Mouse (Mus musculus): ENCODE measurements around the gene Hdac9. TPM values are rescaled to one million over a fixed set of nuclear protein-coding genes. Genes with fewer than 3 reads are reported as not detected.

The Hdac9 gene
- polyA plus RNA-seq, 1 experiment = 7.6 TPM

- 69% methylated on average over 5 of the region's 5 CpGs for WGBS
- no peak for TF ChIP-seq POLR2A (IDR thresholded peaks at IDR 0.05; ENCODE audit: borderline replicate concordance, control insufficient read depth, low read depth, low read length)
- no peak for TF ChIP-seq CTCF (IDR thresholded peaks at IDR 0.05; ENCODE audit: control insufficient read depth, insufficient read depth, low read length)
- Histone ChIP-seq H3K27ac (ENCODE audit: control insufficient read depth, insufficient read depth, low read depth, low read length, poor library complexity) (no peak overlapping the region), H3K4me3 (replicated peaks; ENCODE audit: control insufficient read depth, low read depth, low read length) (no peak overlapping the region), H3K4me1 (ENCODE audit: control insufficient read depth, insufficient read depth, low read length) (no peaks in the 10 kb centered on the region)
Measured at GRCm38 (mm10) chr12:34894867-34895266, 22.0 kb downstream of the Hdac9 start.

GRCm38 (mm10) chr12:34888694-34889093 is 28.2 kb downstream of the Hdac9 start:
- WGBS = 63% methylated on average over 4 of the region's 4 CpGs
- TF ChIP-seq CTCF (IDR thresholded peaks at IDR 0.05; ENCODE audit: control insufficient read depth, insufficient read depth, low read length) = no peak
- no peak for TF ChIP-seq POLR2A (IDR thresholded peaks at IDR 0.05; ENCODE audit: borderline replicate concordance, control insufficient read depth, low read depth, low read length)
- Histone ChIP-seq H3K27ac (ENCODE audit: control insufficient read depth, insufficient read depth, low read depth, low read length, poor library complexity) (no peak overlapping the region), H3K4me1 (ENCODE audit: control insufficient read depth, insufficient read depth, low read length) (no peaks in the 10 kb centered on the region; the same call in 1 of the 2 replicates), H3K4me3 (replicated peaks; ENCODE audit: control insufficient read depth, low read depth, low read length) (no peak overlapping the region)

GRCm38 (mm10) chr12:34874926-34875325 is 42.0 kb downstream of the Hdac9 start:
- H3K4me1 ChIP-seq (ENCODE audit: control insufficient read depth, insufficient read depth, low read length) = no peaks in the 10 kb centered on the region; the same call in 1 of the 2 replicates
- no peak for TF ChIP-seq POLR2A (IDR thresholded peaks at IDR 0.05; ENCODE audit: borderline replicate concordance, control insufficient read depth, low read depth, low read length)
- no peak for TF ChIP-seq CTCF (IDR thresholded peaks at IDR 0.05; ENCODE audit: control insufficient read depth, insufficient read depth, low read length)
- WGBS = 83% methylated on average over 2 of the region's 2 CpGs
- H3K4me3 ChIP-seq (replicated peaks; ENCODE audit: control insufficient read depth, low read depth, low read length) = no peak overlapping the region
- no peak overlapping the region for H3K27ac ChIP-seq (ENCODE audit: control insufficient read depth, insufficient read depth, low read depth, low read length, poor library complexity)

GRCm38 (mm10) chr12:34871028-34871427 is 45.9 kb downstream of the Hdac9 start:
- no peaks in the 10 kb centered on the region; the same call in 1 of the 2 replicates for H3K4me1 ChIP-seq (ENCODE audit: control insufficient read depth, insufficient read depth, low read length)
- no peak overlapping the region for H3K27ac ChIP-seq (ENCODE audit: control insufficient read depth, insufficient read depth, low read depth, low read length, poor library complexity)
- no peak for TF ChIP-seq CTCF (IDR thresholded peaks at IDR 0.05; ENCODE audit: control insufficient read depth, insufficient read depth, low read length)
- no peak for TF ChIP-seq POLR2A (IDR thresholded peaks at IDR 0.05; ENCODE audit: borderline replicate concordance, control insufficient read depth, low read depth, low read length)
- H3K4me3 ChIP-seq (replicated peaks; ENCODE audit: control insufficient read depth, low read depth, low read length) = no peak overlapping the region
- 82% methylated on average over 7 of the region's 7 CpGs for WGBS

GRCm38 (mm10) chr12:34841196-34841595 is 75.7 kb downstream of the Hdac9 start:
- Histone ChIP-seq H3K27ac (ENCODE audit: control insufficient read depth, insufficient read depth, low read depth, low read length, poor library complexity) (no peak overlapping the region), H3K4me1 (ENCODE audit: control insufficient read depth, insufficient read depth, low read length) (no peaks in the 10 kb centered on the region; the same call in 1 of the 2 replicates), H3K4me3 (replicated peaks; ENCODE audit: control insufficient read depth, low read depth, low read length) (no peak overlapping the region)
- WGBS = 92% methylated on average over 4 of the region's 4 CpGs
- no peak for TF ChIP-seq CTCF (IDR thresholded peaks at IDR 0.05; ENCODE audit: control insufficient read depth, insufficient read depth, low read length)
- TF ChIP-seq POLR2A (IDR thresholded peaks at IDR 0.05; ENCODE audit: borderline replicate concordance, control insufficient read depth, low read depth, low read length) = no peak

- WGBS = 57% methylated on average over 5 of the region's 5 CpGs
- no peak overlapping the region for H3K27ac ChIP-seq (ENCODE audit: control insufficient read depth, insufficient read depth, low read depth, low read length, poor library complexity)
- H3K4me1 ChIP-seq (ENCODE audit: control insufficient read depth, insufficient read depth, low read length) = peaks cover 1% of the 10 kb centered on the region; the same call in 1 of the 2 replicates
- H3K4me3 ChIP-seq (replicated peaks; ENCODE audit: control insufficient read depth, low read depth, low read length) = no peak overlapping the region
- TF ChIP-seq CTCF (IDR thresholded peaks at IDR 0.05; ENCODE audit: control insufficient read depth, insufficient read depth, low read length) (no peak), POLR2A (IDR thresholded peaks at IDR 0.05; ENCODE audit: borderline replicate concordance, control insufficient read depth, low read depth, low read length) (no peak)
Measured at GRCm38 (mm10) chr12:34837318-34837717, 79.6 kb downstream of the Hdac9 start.

- TF ChIP-seq CTCF (IDR thresholded peaks at IDR 0.05; ENCODE audit: control insufficient read depth, insufficient read depth, low read length) = no peak
- no peak for TF ChIP-seq POLR2A (IDR thresholded peaks at IDR 0.05; ENCODE audit: borderline replicate concordance, control insufficient read depth, low read depth, low read length)
Measured at GRCm38 (mm10) chr12:34836864-34837263, 80.0 kb downstream of the Hdac9 start.

GRCm38 (mm10) chr12:34836085-34836484 is 80.8 kb downstream of the Hdac9 start:
- no peak overlapping the region for H3K4me3 ChIP-seq (replicated peaks; ENCODE audit: control insufficient read depth, low read depth, low read length)
- peaks cover 1% of the 10 kb centered on the region; the same call in 1 of the 2 replicates for H3K4me1 ChIP-seq (ENCODE audit: control insufficient read depth, insufficient read depth, low read length)
- H3K27ac ChIP-seq (ENCODE audit: control insufficient read depth, insufficient read depth, low read depth, low read length, poor library complexity) = no peak overlapping the region
- WGBS = 70% methylated on average over 1 of the region's 1 CpGs
- TF ChIP-seq CTCF (IDR thresholded peaks at IDR 0.05; ENCODE audit: control insufficient read depth, insufficient read depth, low read length) = no peak

More at GRCm38 (mm10) chr12:34836864-34837263, 80.0 kb downstream of the Hdac9 start:
- no peak overlapping the region for H3K27ac ChIP-seq (ENCODE audit: control insufficient read depth, insufficient read depth, low read depth, low read length, poor library complexity)
- no peak overlapping the region for H3K4me3 ChIP-seq (replicated peaks; ENCODE audit: control insufficient read depth, low read depth, low read length)
- peaks cover 1% of the 10 kb centered on the region; the same call in 1 of the 2 replicates for H3K4me1 ChIP-seq (ENCODE audit: control insufficient read depth, insufficient read depth, low read length)
- 83% methylated on average over 1 of the region's 1 CpGs for WGBS

- Histone ChIP-seq H3K27ac (ENCODE audit: control insufficient read depth, insufficient read depth, low read depth, low read length, poor library complexity) (no peak overlapping the region), H3K4me1 (ENCODE audit: control insufficient read depth, insufficient read depth, low read length) (peaks cover 1% of the 10 kb centered on the region; the same call in 1 of the 2 replicates), H3K4me3 (replicated peaks; ENCODE audit: control insufficient read depth, low read depth, low read length) (no peak overlapping the region)
- TF ChIP-seq CTCF (IDR thresholded peaks at IDR 0.05; ENCODE audit: control insufficient read depth, insufficient read depth, low read length) (no peak), POLR2A (IDR thresholded peaks at IDR 0.05; ENCODE audit: borderline replicate concordance, control insufficient read depth, low read depth, low read length) (no peak)
- WGBS = 74% methylated on average over 3 of the region's 3 CpGs
Measured at GRCm38 (mm10) chr12:34835493-34835892, 81.4 kb downstream of the Hdac9 start.
